Mouse (Mus musculus) thymus, adult 2 months (tissue): ENCODE data around the gene Hnf1b.

Experiments used
- CTCF ChIP-seq: fragments of 200-500 bp; IDR thresholded peaks from 2 replicates; pipeline ENCODE4 v1.5.1; 2012; ENCODE audit warnings: mild to moderate bottlenecking, control low read depth, low read length, moderate library complexity, borderline replicate concordance; ENCODE audit not compliant: control insufficient read depth, poor library complexity, insufficient read depth; ENCODE audit errors: extremely low read depth
- POLR2A ChIP-seq: fragments of 200-500 bp; IDR thresholded peaks from 2 replicates; pipeline ENCODE4 v1.6.1; 2012; ENCODE audit warnings: mild to moderate bottlenecking, low read length, control low read depth, moderate library complexity; ENCODE audit not compliant: control insufficient read depth, poor library complexity, insufficient read depth; ENCODE audit errors: extremely low read depth

GRCm38 (mm10) chr11:83826142-83826541 is 23.7 kb upstream of the Hnf1b start:
- TF ChIP-seq CTCF: no peak
- TF ChIP-seq POLR2A: no peak
